Mouse (Mus musculus): ENCODE data around the gene Vmn2r121.

Vmn2r121 gene

DNA sequence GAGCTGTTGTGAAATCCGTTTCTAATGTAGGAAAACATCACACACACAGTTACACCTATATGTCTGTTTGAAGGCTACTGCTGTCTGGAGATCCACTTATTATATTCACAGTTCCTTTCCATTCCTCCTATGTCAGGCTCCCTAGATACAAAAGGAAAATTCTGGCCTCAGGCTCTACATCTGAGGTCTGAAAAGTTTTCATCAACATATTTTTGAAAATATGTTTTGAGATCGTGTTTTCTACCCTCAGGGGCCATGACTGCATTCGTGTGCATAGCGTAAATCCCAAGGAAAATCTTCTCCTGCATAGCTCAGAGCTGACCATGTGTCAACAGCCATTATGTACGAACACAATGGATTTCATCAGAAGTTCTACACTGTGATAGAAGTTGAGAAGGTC lies at the start of gene Vmn2r121:
TSS of gene Vmn2r121 (minus strand) at position 101 of the 400 bp plus-strand sequence.
- DNase-seq (ENCODE audit: low read depth, low spot score): no peak
- H3K36me3 ChIP-seq (ENCODE audit: control insufficient read depth, insufficient read depth, low read length, poor library complexity, severe bottlenecking): no peaks in the 10 kb centered on the region

More for the DNA sequence above, at the start of gene Vmn2r121:
- H3K27me3 ChIP-seq (ENCODE audit: control insufficient read depth, insufficient read depth, low read length, poor library complexity, severe bottlenecking): no peaks in the 10 kb centered on the region

Data from splenic B cell, adult 2 months (primary cell).